Mouse (Mus musculus) spleen, embryonic (tissue): Measurements from ENCODE around the gene Setd2.

Experiments
- CTCF ChIA-PET: fragments of 350-600 bp; sonication (Branson Sonifier 250); formaldehyde crosslinking; loops from one replicate; lab custom pipeline; 2022; lab: Charles Lee

Setd2 gene

GRCm38 (mm10) chr9:110652963-110653654, 120.7 kb downstream of the Setd2 start:
- CTCF ChIA-PET, result interaction anchor here (0.8 to 1.1 kb wide), 2 partner anchors 19 to 21 kb away, joined by 3 read pairs; no protein-coding TSS in a partner anchor

- CTCF ChIA-PET, result interaction anchor here (1.1 kb wide), 1 partner anchor 19 kb away, joined by 3 read pairs; no protein-coding TSS in a partner anchor
Measured at GRCm38 (mm10) chr9:110653655-110654461, 121.5 kb downstream of the Setd2 start, which contains the start of gene Nbeal2. Gene Nbeal2 (minus strand): TSS chr9:110654161.

GRCm38 (mm10) chr9:110654726-110655650, 122.6 kb downstream of the Setd2 start:
- CTCF ChIA-PET, result no interaction called here

GRCm38 (mm10) chr9:110655651-110656007, 123.2 kb downstream of the Setd2 start:
- CTCF ChIA-PET, result no interaction called here

- CTCF ChIA-PET, result interaction anchor here (0.5 to 2.1 kb wide), 5 partner anchors 9 to 266 kb away, joined by 3 to 5 read pairs (median 4); no protein-coding TSS in a partner anchor
Measured at GRCm38 (mm10) chr9:110656249-110657221, 124.1 kb downstream of the Setd2 start, which contains the start of gene Ccdc12. Gene Ccdc12 (plus strand): TSS chr9:110656503.

GRCm38 (mm10) chr9:110657474-110658078, 125.2 kb downstream of the Setd2 start:
- CTCF ChIA-PET, result interaction anchor here (0.6 to 2.1 kb wide), 4 partner anchors 8 to 353 kb away, joined by 3 to 5 read pairs (median 4); no protein-coding TSS in a partner anchor

- CTCF ChIA-PET, result no interaction called here
Measured at GRCm38 (mm10) chr9:110659521-110659920, 127.1 kb downstream of the Setd2 start.

GRCm38 (mm10) chr9:110660208-110660607, 127.8 kb downstream of the Setd2 start:
- CTCF ChIA-PET, result no interaction called here

- CTCF ChIA-PET, result interaction anchor here (0.8 kb wide), 1 partner anchor 128 kb away, joined by 3 read pairs; no protein-coding TSS in a partner anchor
Measured at GRCm38 (mm10) chr9:110660856-110661612, 128.6 kb downstream of the Setd2 start.

GRCm38 (mm10) chr9:110662844-110663243, 130.4 kb downstream of the Setd2 start:
- CTCF ChIA-PET, result no interaction called here

GRCm38 (mm10) chr9:110665912-110666311, 133.5 kb downstream of the Setd2 start:
- CTCF ChIA-PET, result interaction anchor here (1.6 kb wide), 1 partner anchor 9 kb away, joined by 5 read pairs; no protein-coding TSS in a partner anchor

GRCm38 (mm10) chr9:110666374-110666773, 134.0 kb downstream of the Setd2 start:
- CTCF ChIA-PET, result interaction anchor here (0.6 to 1.6 kb wide), 3 partner anchors 9 to 43 kb away, joined by 3 to 5 read pairs (median 4); no protein-coding TSS in a partner anchor

GRCm38 (mm10) chr9:110667219-110667836, 134.9 kb downstream of the Setd2 start:
- CTCF ChIA-PET, result interaction anchor here (1.4 kb wide), 1 partner anchor 33 kb away, joined by 3 read pairs; no protein-coding TSS in a partner anchor
